Mouse (Mus musculus) heart, embryonic 16.5 days (tissue): Measurements from ENCODE around the gene Osbpl10. TPM values are rescaled to one million over a fixed set of nuclear protein-coding genes. Genes with fewer than 3 reads are reported as not detected.
"Not testable (repeated sequence)": the region's sequence is repeated elsewhere in the genome, so short reads cannot be mapped to it uniquely, and the experiment has no call there.

Experiments
- ATAC-seq: fragments of 200-750 bp; cut with Nextera tagmentation; replicated peaks from 2 replicates; pipeline ENCODE4 v1.8.0; 2017; ENCODE audit warnings: moderate number of reproducible peaks; ENCODE audit not compliant: insufficient read depth, low FRiP score; ENCODE audit errors: extremely low read depth
- H3K27ac ChIP-seq: fragments of 300-500 bp; sonication (generic); 2 replicates; pipeline ENCODE4 v1.5.1; 2014; ENCODE audit warnings: mild to moderate bottlenecking, low read length, control low read depth, moderate library complexity
- H3K27me3 ChIP-seq: fragments of 300-500 bp; sonication (generic); 2 replicates; pipeline ENCODE4 v1.6.1; 2014; ENCODE audit warnings: low read length, mixed read lengths; ENCODE audit not compliant: control insufficient read depth, insufficient read depth
- H3K36me3 ChIP-seq: fragments of 300-500 bp; sonication (generic); 2 replicates; pipeline ENCODE4 v1.6.1; 2014; ENCODE audit not compliant: control insufficient read depth, insufficient read depth
- H3K4me1 ChIP-seq: fragments of 300-500 bp; sonication (generic); 2 replicates; pipeline ENCODE4 v1.6.1; 2014; ENCODE audit warnings: low read length, mixed read lengths; ENCODE audit not compliant: control insufficient read depth, insufficient read depth
- H3K4me2 ChIP-seq: fragments of 300-500 bp; sonication (generic); 2 replicates; pipeline ENCODE4 v1.6.1; 2014; ENCODE audit warnings: low read depth, mild to moderate bottlenecking, control low read depth, low read length
- H3K4me3 ChIP-seq: fragments of 300-500 bp; sonication (generic); 2 replicates; pipeline ENCODE4 v1.5.1; 2014; ENCODE audit warnings: mild to moderate bottlenecking, control low read depth, low read length
- H3K9ac ChIP-seq: fragments of 300-500 bp; sonication (generic); 2 replicates; pipeline ENCODE4 v1.6.1; 2014; ENCODE audit warnings: low read length, control low read depth
- H3K9me3 ChIP-seq: fragments of 300-500 bp; sonication (generic); replicated peaks from 2 replicates; pipeline ENCODE4 v1.6.1; 2016; ENCODE audit warnings: low read length; ENCODE audit not compliant: control insufficient read depth
- WGBS: fragments of 180-500 bp; shearing (Covaris S2); extraction: QIAGEN DNeasy Blood & Tissue Kit; methylation state at CpG from one replicate; pipeline ENCODE4 v1.1.7; 2014; 5-methylcytosine and 5-hydroxymethylcytosine counted together
- polyA plus RNA-seq: library from polyadenylated mRNA; unstranded; fragments of >200 nt; fragmentation: Nextera tagmentation; extraction: Ambion mirVana; gene quantifications from 2 replicates; pipeline ENCODE4 v1.2.1, GENCODE M21; 2015

Gene Osbpl10
- polyA plus RNA-seq, 1 experiment from 2014 or later, result 5.1 TPM

- H3K36me3 ChIP-seq, result peaks cover 46% of the 10 kb centered on the region
- peaks cover 3% of the 10 kb centered on the region; the same call in 1 of the 2 replicates for H3K4me1 ChIP-seq
- ATAC-seq, result no peak
- 12% methylated on average over 5 of the region's 5 CpGs for WGBS
- H3K4me3 ChIP-seq, result no peak overlapping the region
- no peak overlapping the region for H3K9ac ChIP-seq
- H3K9me3 ChIP-seq, result no peaks in the 10 kb centered on the region
- no peak overlapping the region for H3K27ac ChIP-seq
- H3K27me3 ChIP-seq, result no peaks in the 10 kb centered on the region
- H3K4me2 ChIP-seq, result no peak overlapping the region
Measured at GRCm38 (mm10) chr9:115249145-115249544, 270.8 kb downstream of the Osbpl10 start.

GRCm38 (mm10) chr9:115257733-115258286 lies 279.4 kb downstream of the Osbpl10 start:
- Histone ChIP-seq H3K27me3 (no peaks in the 10 kb centered on the region), H3K36me3 (peaks cover 22% of the 10 kb centered on the region), H3K4me2 (no peak overlapping the region), H3K27ac (no peak overlapping the region), H3K9me3 (no peaks in the 10 kb centered on the region), H3K4me3 (no peak overlapping the region), H3K4me1 (no peaks in the 10 kb centered on the region), H3K9ac (no peak overlapping the region)
- no peak for ATAC-seq
- WGBS, result 62% methylated on average over 6 of the region's 6 CpGs

- Histone ChIP-seq H3K4me3 (no peak overlapping the region), H3K4me2 (no peak overlapping the region), H3K36me3 (peaks cover 14% of the 10 kb centered on the region), H3K27me3 (no peaks in the 10 kb centered on the region), H3K9me3 (no peaks in the 10 kb centered on the region), H3K27ac (no peak overlapping the region), H3K4me1 (no peaks in the 10 kb centered on the region), H3K9ac (no peak overlapping the region)
- no peak for ATAC-seq
- WGBS, result 87% methylated on average over 4 of the region's 4 CpGs
Measured at GRCm38 (mm10) chr9:115259866-115260265, 281.5 kb downstream of the Osbpl10 start.

- Histone ChIP-seq H3K4me3 (no peak overlapping the region), H3K4me1 (no peaks in the 10 kb centered on the region), H3K9ac (no peak overlapping the region), H3K9me3 (no peaks in the 10 kb centered on the region), H3K27me3 (no peaks in the 10 kb centered on the region), H3K4me2 (no peak overlapping the region), H3K36me3 (peaks cover 11% of the 10 kb centered on the region), H3K27ac (no peak overlapping the region)
- 77% methylated on average over 7 of the region's 7 CpGs for WGBS
- no peak for ATAC-seq
Measured at GRCm38 (mm10) chr9:115260464-115260863, 282.1 kb downstream of the Osbpl10 start.

GRCm38 (mm10) chr9:115261456-115261855 lies 283.1 kb downstream of the Osbpl10 start:
- ATAC-seq, result no peak
- H3K9me3 ChIP-seq, result no peaks in the 10 kb centered on the region
- H3K4me1 ChIP-seq, result no peaks in the 10 kb centered on the region
- no peak overlapping the region for H3K4me2 ChIP-seq
- no peaks in the 10 kb centered on the region for H3K27me3 ChIP-seq
- H3K36me3 ChIP-seq, result peaks cover 13% of the 10 kb centered on the region
- no peak overlapping the region for H3K9ac ChIP-seq
- H3K27ac ChIP-seq, result no peak overlapping the region
- H3K4me3 ChIP-seq, result no peak overlapping the region
- WGBS, result 75% methylated on average over 8 of the region's 8 CpGs

GRCm38 (mm10) chr9:115261896-115262295 lies 283.5 kb downstream of the Osbpl10 start:
- Histone ChIP-seq H3K36me3 (peaks cover 8% of the 10 kb centered on the region), H3K9ac (no peak overlapping the region)
- WGBS, result 70% methylated on average over 5 of the region's 5 CpGs

GRCm38 (mm10) chr9:115271556-115271955 lies 293.2 kb downstream of the Osbpl10 start:
- no peak for ATAC-seq
- WGBS, result 89% methylated on average over 3 of the region's 3 CpGs

More at GRCm38 (mm10) chr9:115261896-115262295, 283.5 kb downstream of the Osbpl10 start:
- H3K27me3 ChIP-seq, result no peaks in the 10 kb centered on the region
- ATAC-seq, result no peak
- H3K9me3 ChIP-seq, result no peaks in the 10 kb centered on the region
- H3K4me2 ChIP-seq, result no peak overlapping the region
- H3K4me3 ChIP-seq, result no peak overlapping the region
- H3K27ac ChIP-seq, result no peak overlapping the region
- no peaks in the 10 kb centered on the region for H3K4me1 ChIP-seq

GRCm38 (mm10) chr9:115272451-115272850 lies 294.1 kb downstream of the Osbpl10 start:
- peaks cover 39% of the 10 kb centered on the region for H3K36me3 ChIP-seq
- H3K27ac ChIP-seq, result not testable (repeated sequence)
- 88% methylated on average over 2 of the region's 5 CpGs for WGBS

More at GRCm38 (mm10) chr9:115271556-115271955, 293.2 kb downstream of the Osbpl10 start:
- H3K4me1 ChIP-seq, result no peaks in the 10 kb centered on the region; the same call in 1 of the 2 replicates
- no peak overlapping the region for H3K9ac ChIP-seq
- H3K27me3 ChIP-seq, result no peaks in the 10 kb centered on the region
- no peak overlapping the region for H3K4me3 ChIP-seq
- no peak overlapping the region for H3K27ac ChIP-seq
- no peak overlapping the region for H3K4me2 ChIP-seq
- H3K36me3 ChIP-seq, result peaks cover 35% of the 10 kb centered on the region
- H3K9me3 ChIP-seq, result 0 out of 2 replicates have a peak, but pooled peaks cover 2% of the 10 kb centered on the region

GRCm38 (mm10) chr9:115273095-115273649 lies 294.8 kb downstream of the Osbpl10 start:
- no peak overlapping the region for H3K9ac ChIP-seq
- no peaks in the 10 kb centered on the region; the same call in 1 of the 2 replicates for H3K4me1 ChIP-seq
- ATAC-seq, result no peak
- H3K36me3 ChIP-seq, result peaks cover 42% of the 10 kb centered on the region
- H3K4me3 ChIP-seq, result no peak overlapping the region
- H3K27me3 ChIP-seq, result no peaks in the 10 kb centered on the region
- no peak overlapping the region for H3K27ac ChIP-seq
- H3K4me2 ChIP-seq, result no peak overlapping the region
- H3K9me3 ChIP-seq, result 0 out of 2 replicates have a peak, but pooled peaks cover 2% of the 10 kb centered on the region
- 96% methylated on average over 7 of the region's 7 CpGs for WGBS

More at GRCm38 (mm10) chr9:115272451-115272850, 294.1 kb downstream of the Osbpl10 start:
- H3K4me2 ChIP-seq, H3K4me3 ChIP-seq, H3K4me1 ChIP-seq, H3K9me3 ChIP-seq, H3K27me3 ChIP-seq, ATAC-seq, H3K9ac ChIP-seq: not testable (repeated sequence)
